Mouse (Mus musculus): ENCODE data around the gene Spdef. TPM values are rescaled to one million over a fixed set of nuclear protein-coding genes. Genes with fewer than 3 reads are reported as not detected.

Spdef gene
- total RNA-seq, 1 experiment: not detected

DNA sequence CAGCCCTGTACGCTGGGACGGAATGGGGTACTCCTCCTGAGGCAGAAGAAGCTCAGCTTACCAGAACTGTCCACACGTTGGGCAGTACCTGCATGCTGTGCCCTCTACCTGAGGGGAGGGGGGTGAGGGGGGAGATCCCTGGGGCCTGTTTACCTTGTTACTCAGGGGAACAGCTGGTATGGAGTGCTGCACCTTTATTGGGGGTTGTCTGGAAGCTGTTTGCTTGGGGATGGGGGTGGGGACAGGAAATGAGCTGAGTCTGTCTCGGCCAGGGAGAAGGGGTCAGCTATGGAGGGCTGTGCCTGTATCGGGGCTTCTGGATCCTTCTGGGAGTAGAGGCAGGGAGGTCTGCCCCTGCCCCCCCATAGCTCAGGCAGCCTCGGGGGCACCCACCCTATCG lies 2.2 kb downstream of the Spdef start:
- in situ Hi-C loops (cut with MboI; ENCODE audit: low sequenced_read_pairs in 2 of 2, unreplicated experiment in 2 of 2): no loop called here
- peaks cover 0 to 21% of the 10 kb centered on the region in 2 experiments; a peak in 2 of 4 replicates for H3K4me1 ChIP-seq (ENCODE audit: control insufficient read depth in 2 of 2, insufficient read depth in 2 of 2, low read length in 2 of 2, poor library complexity in 1 of 2)
- no peaks in the 10 kb centered on the region for H3K36me3 ChIP-seq (ENCODE audit: control insufficient read depth, insufficient read depth, low read length, poor library complexity, severe bottlenecking)
- no peak overlapping the region for H3K4me3 ChIP-seq (ENCODE audit: insufficient read depth in 1 of 2, low read depth in 1 of 2, low read length in 2 of 2, poor library complexity in 1 of 2, severe bottlenecking in 1 of 2)
- no peak for DNase-seq (ENCODE audit: low read depth, low spot score)
- TF ChIP-seq MAFK (IDR thresholded peaks at IDR 0.05; ENCODE audit: insufficient read depth, low read depth, low read length) (no peak), ZNF384 (IDR thresholded peaks at IDR 0.05; ENCODE audit: low read depth, low read length) (no peak), ZC3H11A (IDR thresholded peaks at IDR 0.05; ENCODE audit: borderline replicate concordance, low read depth, low read length) (no peak), HCFC1 (IDR thresholded peaks at IDR 0.05; ENCODE audit: borderline replicate concordance, insufficient read depth, low read length) (no peak), CHD2 (IDR thresholded peaks at IDR 0.05; ENCODE audit: low read depth, low read length) (no peak)
- no peak overlapping the region for H3K9ac ChIP-seq (ENCODE audit: insufficient read depth, low read depth, low read length, poor library complexity, severe bottlenecking)
- H3K27ac ChIP-seq (ENCODE audit: insufficient read depth, low read depth, low read length, poor library complexity, severe bottlenecking): no peak overlapping the region
- H3K9me3 ChIP-seq (ENCODE audit: control insufficient read depth, insufficient read depth, low read depth, low read length): no peaks in the 10 kb centered on the region

DNA sequence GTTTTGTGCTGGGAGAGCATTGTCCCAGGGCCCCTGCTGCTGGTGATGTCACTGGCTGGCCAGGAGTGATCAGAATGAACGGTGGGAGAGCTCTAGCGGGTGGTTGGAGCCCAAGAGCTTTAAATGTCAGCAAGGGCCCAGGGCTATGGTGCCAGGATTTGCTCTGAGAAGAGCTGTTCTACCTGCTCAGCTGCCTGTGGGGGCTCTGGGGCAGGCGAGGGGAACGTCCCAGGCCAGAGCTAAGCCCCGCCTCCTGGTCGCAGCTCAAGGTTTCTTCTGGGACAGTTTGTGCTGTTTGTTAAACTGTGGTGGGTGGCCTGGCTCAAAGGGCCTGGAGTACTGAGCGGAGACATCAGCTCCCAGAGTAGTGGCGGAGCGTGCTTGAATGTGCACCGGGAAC lies 3.3 kb downstream of the Spdef start:
- peak overlapping the region; percentile 21; the same call in 1 of the 2 replicates for H3K9ac ChIP-seq (ENCODE audit: insufficient read depth, low read depth, low read length, poor library complexity, severe bottlenecking)
- no peak overlapping the region for H3K27ac ChIP-seq (ENCODE audit: insufficient read depth, low read depth, low read length, poor library complexity, severe bottlenecking)
- no peaks in the 10 kb centered on the region for H3K9me3 ChIP-seq (ENCODE audit: control insufficient read depth, insufficient read depth, low read depth, low read length)
- in situ Hi-C loops (cut with MboI; ENCODE audit: low sequenced_read_pairs in 2 of 2, unreplicated experiment in 2 of 2): no loop called here
- no peak for TF ChIP-seq HCFC1 (IDR thresholded peaks at IDR 0.05; ENCODE audit: borderline replicate concordance, insufficient read depth, low read length)
- no peak for TF ChIP-seq MAFK (IDR thresholded peaks at IDR 0.05; ENCODE audit: insufficient read depth, low read depth, low read length)
- TF ChIP-seq ZNF384 (IDR thresholded peaks at IDR 0.05; ENCODE audit: low read depth, low read length): no peak
- no peak for TF ChIP-seq CHD2 (IDR thresholded peaks at IDR 0.05; ENCODE audit: low read depth, low read length)
- no peak for TF ChIP-seq ZC3H11A (IDR thresholded peaks at IDR 0.05; ENCODE audit: borderline replicate concordance, low read depth, low read length)
- H3K36me3 ChIP-seq (ENCODE audit: control insufficient read depth, insufficient read depth, low read length, poor library complexity, severe bottlenecking): no peaks in the 10 kb centered on the region
- peak; percentile 22 for DNase-seq (ENCODE audit: low read depth, low spot score)
- H3K4me1 ChIP-seq (ENCODE audit: control insufficient read depth in 2 of 2, insufficient read depth in 2 of 2, low read length in 2 of 2, poor library complexity in 1 of 2): peaks cover 0 to 22% of the 10 kb centered on the region in 2 experiments; a peak in 2 of 4 replicates
- peak overlapping the region in 1 of 2 experiments; percentile 26; a peak in 1 of 4 replicates for H3K4me3 ChIP-seq (ENCODE audit: insufficient read depth in 1 of 2, low read depth in 1 of 2, low read length in 2 of 2, poor library complexity in 1 of 2, severe bottlenecking in 1 of 2)

DNA sequence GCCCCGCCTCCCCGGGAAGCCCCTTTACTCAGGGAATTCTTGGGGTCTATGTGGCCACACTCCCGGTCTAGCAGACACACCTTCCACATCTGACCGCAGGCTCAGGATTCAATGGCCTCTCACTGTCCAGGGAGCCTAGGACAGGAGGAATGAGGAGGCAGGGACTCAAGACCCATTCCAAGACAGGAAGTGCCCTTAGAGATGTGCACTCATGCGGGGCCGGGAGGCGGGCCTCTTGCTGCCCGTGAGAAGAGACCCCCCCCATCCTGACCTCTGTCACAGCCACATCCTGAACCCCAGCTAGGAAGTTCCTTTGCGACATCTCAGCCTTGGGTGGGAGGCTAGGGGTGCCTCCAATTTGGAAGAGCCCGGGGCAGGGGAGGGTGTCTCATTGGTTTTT lies 3.7 kb downstream of the Spdef start:
- no peak for DNase-seq (ENCODE audit: low read depth, low spot score)
- TF ChIP-seq HCFC1 (IDR thresholded peaks at IDR 0.05; ENCODE audit: borderline replicate concordance, insufficient read depth, low read length) (no peak), MAFK (IDR thresholded peaks at IDR 0.05; ENCODE audit: insufficient read depth, low read depth, low read length) (no peak), ZNF384 (IDR thresholded peaks at IDR 0.05; ENCODE audit: low read depth, low read length) (no peak), ZC3H11A (IDR thresholded peaks at IDR 0.05; ENCODE audit: borderline replicate concordance, low read depth, low read length) (no peak), CHD2 (IDR thresholded peaks at IDR 0.05; ENCODE audit: low read depth, low read length) (no peak)
- H3K4me1 ChIP-seq (ENCODE audit: control insufficient read depth in 2 of 2, insufficient read depth in 2 of 2, low read length in 2 of 2, poor library complexity in 1 of 2): peaks cover 0 to 24% of the 10 kb centered on the region in 2 experiments; a peak in 2 of 4 replicates
- H3K9ac ChIP-seq (ENCODE audit: insufficient read depth, low read depth, low read length, poor library complexity, severe bottlenecking): no peak overlapping the region
- no peak overlapping the region for H3K27ac ChIP-seq (ENCODE audit: insufficient read depth, low read depth, low read length, poor library complexity, severe bottlenecking)
- H3K9me3 ChIP-seq (ENCODE audit: control insufficient read depth, insufficient read depth, low read depth, low read length): no peaks in the 10 kb centered on the region
- in situ Hi-C loops (cut with MboI; ENCODE audit: low sequenced_read_pairs in 2 of 2, unreplicated experiment in 2 of 2): no loop called here
- no peaks in the 10 kb centered on the region for H3K36me3 ChIP-seq (ENCODE audit: control insufficient read depth, insufficient read depth, low read length, poor library complexity, severe bottlenecking)
- H3K4me3 ChIP-seq (ENCODE audit: insufficient read depth in 1 of 2, low read depth in 1 of 2, low read length in 2 of 2, poor library complexity in 1 of 2, severe bottlenecking in 1 of 2): no peak overlapping the region

GRCm38 (mm10) chr17:27724327-27724726 lies 4.4 kb downstream of the Spdef start:
- H3K36me3 ChIP-seq (ENCODE audit: control insufficient read depth, insufficient read depth, low read length, poor library complexity, severe bottlenecking): no peaks in the 10 kb centered on the region
- peaks cover 0 to 26% of the 10 kb centered on the region in 2 experiments; a peak in 2 of 4 replicates for H3K4me1 ChIP-seq (ENCODE audit: control insufficient read depth in 2 of 2, insufficient read depth in 2 of 2, low read length in 2 of 2, poor library complexity in 1 of 2)
- H3K9ac ChIP-seq (ENCODE audit: insufficient read depth, low read depth, low read length, poor library complexity, severe bottlenecking): no peak overlapping the region
- H3K27ac ChIP-seq (ENCODE audit: insufficient read depth, low read depth, low read length, poor library complexity, severe bottlenecking): no peak overlapping the region
- H3K4me3 ChIP-seq (ENCODE audit: insufficient read depth in 1 of 2, low read depth in 1 of 2, low read length in 2 of 2, poor library complexity in 1 of 2, severe bottlenecking in 1 of 2): no peak overlapping the region
- no peak for DNase-seq (ENCODE audit: low read depth, low spot score)
- TF ChIP-seq MAFK (IDR thresholded peaks at IDR 0.05; ENCODE audit: insufficient read depth, low read depth, low read length) (no peak), CHD2 (IDR thresholded peaks at IDR 0.05; ENCODE audit: low read depth, low read length) (no peak), ZNF384 (IDR thresholded peaks at IDR 0.05; ENCODE audit: low read depth, low read length) (no peak), HCFC1 (IDR thresholded peaks at IDR 0.05; ENCODE audit: borderline replicate concordance, insufficient read depth, low read length) (no peak), ZC3H11A (IDR thresholded peaks at IDR 0.05; ENCODE audit: borderline replicate concordance, low read depth, low read length) (no peak)
- H3K9me3 ChIP-seq (ENCODE audit: control insufficient read depth, insufficient read depth, low read depth, low read length): no peaks in the 10 kb centered on the region
- in situ Hi-C loops (cut with MboI; ENCODE audit: low sequenced_read_pairs in 2 of 2, unreplicated experiment in 2 of 2): no loop called here

Measured in ES-E14 (cell line).